Mouse (Mus musculus) left cerebral cortex, postnatal 4 days (tissue): ENCODE results near the gene Col4a2. TPM values are rescaled to one million over a fixed set of nuclear protein-coding genes. Genes with fewer than 3 reads are reported as not detected.
A peak's percentile ranks its signal among the peaks of the same experiment; 100 is the strongest.

ENCODE experiments used
- DNase-seq: peaks from one replicate; pipeline ENCODE4 v3.0.0-alpha.2; 2022
- intact Hi-C: fragments of 180-260 bp; cut with DNase I; formaldehyde crosslinking; loops from one replicate; pipeline ENCODE4 v1.15.1; 2025
- total RNA-seq, 2 experiments: library from RNA; stranded (reverse); gene quantifications; 2 replicates each; pipeline ENCODE4 v1.2.3; 2021

The Col4a2 gene
- 10 to 100 TPM; 97.2 to 98.2 TPM for total RNA-seq

GRCm38 (mm10) chr8:11312349-11313175, at the start of gene Col4a2, which contains the start of gene Col4a1:
Col4a2 (plus strand) TSS chr8:11312805.
Col4a1 (minus strand) TSS chr8:11312826.
- intact Hi-C loops = loop anchor here (5.0 kb wide), 1 partner anchor 60 kb away; no protein-coding TSS in a partner anchor
- DNase-seq = peak; percentile 47

- intact Hi-C loops = no loop called here
- no peak for DNase-seq
Observed at GRCm38 (mm10) chr8:11263848-11264247, 48.8 kb upstream of the Col4a2 start.

- intact Hi-C loops = no loop called here
- DNase-seq = no peak
Observed at GRCm38 (mm10) chr8:11265971-11266370, 46.6 kb upstream of the Col4a2 start.

- DNase-seq = no peak
- intact Hi-C loops = no loop called here
Observed at GRCm38 (mm10) chr8:11266471-11266870, 46.1 kb upstream of the Col4a2 start.

GRCm38 (mm10) chr8:11268753-11269152, 43.9 kb upstream of the Col4a2 start:
- intact Hi-C loops = no loop called here
- DNase-seq = no peak

- DNase-seq = no peak
Observed at GRCm38 (mm10) chr8:11270826-11271225, 41.8 kb upstream of the Col4a2 start.

GRCm38 (mm10) chr8:11272205-11272604, 40.4 kb upstream of the Col4a2 start:
- no peak for DNase-seq
- intact Hi-C loops = no loop called here

More at GRCm38 (mm10) chr8:11270826-11271225, 41.8 kb upstream of the Col4a2 start:
- intact Hi-C loops = no loop called here

- DNase-seq = no peak
- intact Hi-C loops = no loop called here
Observed at GRCm38 (mm10) chr8:11273506-11274158, 39.0 kb upstream of the Col4a2 start.

- DNase-seq = no peak
- intact Hi-C loops = no loop called here
Observed at GRCm38 (mm10) chr8:11274415-11274814, 38.2 kb upstream of the Col4a2 start.

GRCm38 (mm10) chr8:11276286-11276685, 36.3 kb upstream of the Col4a2 start:
- intact Hi-C loops = no loop called here

GRCm38 (mm10) chr8:11277602-11278051, 35.0 kb upstream of the Col4a2 start:
- no peak for DNase-seq
- intact Hi-C loops = no loop called here

More at GRCm38 (mm10) chr8:11276286-11276685, 36.3 kb upstream of the Col4a2 start:
- DNase-seq = no peak

- peak; percentile 62 for DNase-seq
- intact Hi-C loops = no loop called here
Observed at GRCm38 (mm10) chr8:11278101-11278611, 34.4 kb upstream of the Col4a2 start.

- DNase-seq = no peak
- intact Hi-C loops = no loop called here
Observed at GRCm38 (mm10) chr8:11279296-11279826, 33.2 kb upstream of the Col4a2 start.

- no peak for DNase-seq
- intact Hi-C loops = no loop called here
Observed at GRCm38 (mm10) chr8:11280721-11281268, 31.8 kb upstream of the Col4a2 start.

- DNase-seq = no peak
- intact Hi-C loops = no loop called here
Observed at GRCm38 (mm10) chr8:11282139-11282538, 30.5 kb upstream of the Col4a2 start.

GRCm38 (mm10) chr8:11282696-11283095, 29.9 kb upstream of the Col4a2 start:
- intact Hi-C loops = no loop called here
- no peak for DNase-seq

- intact Hi-C loops = no loop called here
- no peak for DNase-seq
Observed at GRCm38 (mm10) chr8:11283217-11283616, 29.4 kb upstream of the Col4a2 start.

- no peak for DNase-seq
- intact Hi-C loops = no loop called here
Observed at GRCm38 (mm10) chr8:11285437-11285836, 27.2 kb upstream of the Col4a2 start.

GRCm38 (mm10) chr8:11287139-11287538, 25.5 kb upstream of the Col4a2 start:
- no peak for DNase-seq
- intact Hi-C loops = no loop called here

- DNase-seq = no peak
- intact Hi-C loops = no loop called here
Observed at GRCm38 (mm10) chr8:11288286-11288685, 24.3 kb upstream of the Col4a2 start.

GRCm38 (mm10) chr8:11290533-11290932, 22.1 kb upstream of the Col4a2 start:
- intact Hi-C loops = no loop called here
- DNase-seq = no peak
